Mouse (Mus musculus): ENCODE measurements around the gene H2-T22. TPM values are rescaled to one million over a fixed set of nuclear protein-coding genes. Genes with fewer than 3 reads are reported as not detected.
"Not testable (repeated sequence)": the region's sequence is repeated elsewhere in the genome, so short reads cannot be mapped to it uniquely, and the experiment has no call there.

H2-T22 gene
- 21.7 TPM for polyA plus RNA-seq (2012; fragmentation: generic; extraction: Trizol)
- long read RNA-seq, experiment 1, transcript H2-T22-203 (9 exons, 1,761 nt) = major isoform, 13 of 39 reads
- long read RNA-seq, experiment 1, transcript H2-T22-202 (10 exons, 1,694 nt) = minor isoform, 10 of 39 reads
- long read RNA-seq, experiment 1, partial matches to known transcripts = 6 of 39 reads
- long read RNA-seq, experiment 1, other reads (novel, unspliced or antisense) = 9 of 39 reads
- long read RNA-seq, experiment 2, transcript H2-T22-203 (9 exons, 1,761 nt) = major isoform, 37 of 82 reads
- long read RNA-seq, experiment 2, transcript H2-T22-202 (10 exons, 1,694 nt) = minor isoform, 28 of 82 reads
- long read RNA-seq, experiment 2, partial matches to known transcripts = 5 of 82 reads
- long read RNA-seq, experiment 2, other reads (novel, unspliced or antisense) = 7 of 82 reads

DNA sequence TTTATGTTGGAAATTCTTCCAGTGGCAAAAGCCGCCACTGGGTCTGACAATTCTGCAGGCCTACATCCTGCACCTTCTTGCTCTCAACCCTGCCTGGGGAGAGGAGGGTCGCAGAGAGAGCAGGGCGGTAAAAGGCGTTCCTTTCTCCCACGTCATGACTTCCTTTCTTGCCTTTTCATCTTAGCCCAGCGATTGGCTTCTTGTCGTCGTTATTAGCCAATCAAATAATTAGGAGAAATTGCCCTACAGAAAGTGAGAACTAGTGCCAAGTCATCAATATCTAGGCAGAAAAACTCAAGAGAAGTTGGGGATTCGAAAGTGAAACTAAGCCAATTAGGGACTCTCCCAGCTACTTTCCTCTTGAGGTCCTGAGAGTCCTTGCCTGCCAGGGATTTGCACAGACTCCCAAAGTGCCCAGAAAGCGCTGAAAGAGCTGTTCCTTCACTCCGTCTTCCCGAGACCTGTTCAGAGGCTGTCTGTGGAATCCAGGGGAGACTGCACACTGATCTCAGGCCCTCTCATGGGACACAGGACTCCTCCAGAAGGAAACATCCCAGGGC, at the start of gene H2-T22, which contains the start of gene Gm6034:
Gene H2-T22, minus strand, starts transcription at position 138 of the 560 bp plus-strand sequence.
Gene Gm6034, plus strand, starts transcription at position 352 of the 560 bp plus-strand sequence.
- not testable (repeated sequence) for H3K36me3 ChIP-seq (ENCODE audit: control insufficient read depth, insufficient read depth); H3K27me3 ChIP-seq (ENCODE audit: control insufficient read depth, insufficient read depth, insufficient read length); H3K79me2 ChIP-seq (ENCODE audit: control insufficient read depth, insufficient read depth); H3K79me3 ChIP-seq (ENCODE audit: low read depth)
- H3K4me3 ChIP-seq (ENCODE audit: insufficient read depth, poor library complexity, severe bottlenecking) = peak within 1 kb of the TSS; percentile 38
- peak within 1 kb of the TSS; percentile 40 for H3ac ChIP-seq (ENCODE audit: control insufficient read depth, insufficient read length, low read depth)

DNA sequence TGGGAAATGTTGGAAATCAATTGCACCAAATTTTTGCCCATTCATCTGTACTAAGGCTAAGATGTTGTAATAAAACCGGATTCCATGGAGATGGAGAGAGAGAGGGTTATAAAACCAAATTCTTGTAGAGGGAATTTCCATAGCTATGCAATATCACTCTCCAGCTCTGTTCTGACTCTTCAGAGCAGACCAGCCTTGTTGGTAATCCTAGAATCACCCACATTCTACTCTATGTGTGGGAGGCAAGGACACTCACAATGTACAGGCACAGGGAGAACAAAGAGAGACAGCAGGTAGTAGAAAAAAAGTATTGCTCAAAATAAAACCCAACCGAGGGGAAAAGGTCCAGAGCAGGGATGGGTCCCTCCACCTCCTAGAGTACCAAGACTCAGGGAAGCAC, 49.4 kb upstream of the H2-T22 start:
- not testable (repeated sequence) for H3K4me3 ChIP-seq (ENCODE audit: insufficient read depth, poor library complexity, severe bottlenecking); H3K79me2 ChIP-seq (ENCODE audit: control insufficient read depth, insufficient read depth); H3K36me3 ChIP-seq (ENCODE audit: control insufficient read depth, insufficient read depth); H3K79me3 ChIP-seq (ENCODE audit: low read depth); H3ac ChIP-seq (ENCODE audit: control insufficient read depth, insufficient read length, low read depth)
- H3K27me3 ChIP-seq (ENCODE audit: control insufficient read depth, insufficient read depth, insufficient read length) = peaks cover 12% of the 10 kb centered on the region

DNA sequence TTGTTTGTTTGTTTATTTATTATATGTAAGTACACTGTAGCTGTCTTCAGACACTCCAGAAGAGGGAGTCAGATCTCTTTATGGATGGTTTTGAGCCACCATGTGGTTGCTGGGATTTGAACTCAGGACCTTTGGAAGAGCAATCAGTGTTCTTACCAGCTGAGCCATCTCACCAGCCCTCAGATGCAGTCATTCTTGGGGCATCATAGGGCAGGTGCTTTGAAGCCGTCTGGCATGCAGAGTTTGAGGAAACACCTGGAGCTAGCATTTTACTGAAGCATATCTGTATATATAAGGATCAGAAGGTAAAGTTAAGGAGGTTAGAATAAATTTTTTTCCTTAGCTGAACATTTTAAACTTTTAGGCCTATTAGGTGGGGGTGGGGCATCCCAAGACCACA, 43.4 kb upstream of the H2-T22 start:
- not testable (repeated sequence) for H3ac ChIP-seq (ENCODE audit: control insufficient read depth, insufficient read length, low read depth); H3K36me3 ChIP-seq (ENCODE audit: control insufficient read depth, insufficient read depth); H3K4me3 ChIP-seq (ENCODE audit: insufficient read depth, poor library complexity, severe bottlenecking); H3K79me2 ChIP-seq (ENCODE audit: control insufficient read depth, insufficient read depth); H3K79me3 ChIP-seq (ENCODE audit: low read depth)
- H3K27me3 ChIP-seq (ENCODE audit: control insufficient read depth, insufficient read depth, insufficient read length) = peaks cover 18% of the 10 kb centered on the region

DNA sequence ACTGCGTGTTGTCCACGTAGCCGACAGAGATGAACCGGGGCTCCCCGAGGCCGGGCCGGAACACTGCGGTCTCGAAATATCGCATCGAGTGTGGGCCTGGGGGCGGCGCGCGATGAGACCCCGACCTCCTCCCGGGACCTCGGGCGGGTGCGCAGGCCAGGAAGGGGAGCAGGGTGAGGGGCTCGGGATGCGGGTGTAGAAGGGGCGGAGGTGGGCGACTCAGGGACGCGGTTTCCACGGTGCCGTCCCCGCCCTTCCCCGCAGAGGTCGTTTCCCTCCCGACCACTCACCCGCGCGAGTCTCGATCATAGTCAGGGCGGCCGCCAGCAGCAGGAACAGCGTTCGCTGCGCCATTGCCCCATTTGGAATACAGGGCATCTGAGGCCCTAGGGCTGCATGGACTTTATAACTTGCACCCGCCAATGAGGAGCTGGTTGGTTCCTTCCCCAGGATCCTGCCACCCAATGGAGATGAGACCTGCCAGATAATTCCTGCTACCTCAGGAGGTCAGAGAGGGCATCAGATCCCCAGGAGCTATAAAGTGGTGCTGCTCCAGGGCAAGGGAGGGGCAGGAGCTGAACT, 41.4 kb upstream of the H2-T22 start:
- Histone ChIP-seq H3K79me3 (ENCODE audit: low read depth) (no peaks in the 10 kb centered on the region), H3K36me3 (ENCODE audit: control insufficient read depth, insufficient read depth) (no peaks in the 10 kb centered on the region), H3K79me2 (ENCODE audit: control insufficient read depth, insufficient read depth) (no peaks in the 10 kb centered on the region), H3K4me3 (ENCODE audit: insufficient read depth, poor library complexity, severe bottlenecking) (no peak overlapping the region), H3K27me3 (ENCODE audit: control insufficient read depth, insufficient read depth, insufficient read length) (peaks cover 18% of the 10 kb centered on the region), H3ac (ENCODE audit: control insufficient read depth, insufficient read length, low read depth) (no peak overlapping the region)
- TF ChIP-seq CTCF (IDR thresholded peaks at IDR 0.05; ENCODE audit: control insufficient read depth, insufficient read depth, insufficient read length) = no peak

DNA sequence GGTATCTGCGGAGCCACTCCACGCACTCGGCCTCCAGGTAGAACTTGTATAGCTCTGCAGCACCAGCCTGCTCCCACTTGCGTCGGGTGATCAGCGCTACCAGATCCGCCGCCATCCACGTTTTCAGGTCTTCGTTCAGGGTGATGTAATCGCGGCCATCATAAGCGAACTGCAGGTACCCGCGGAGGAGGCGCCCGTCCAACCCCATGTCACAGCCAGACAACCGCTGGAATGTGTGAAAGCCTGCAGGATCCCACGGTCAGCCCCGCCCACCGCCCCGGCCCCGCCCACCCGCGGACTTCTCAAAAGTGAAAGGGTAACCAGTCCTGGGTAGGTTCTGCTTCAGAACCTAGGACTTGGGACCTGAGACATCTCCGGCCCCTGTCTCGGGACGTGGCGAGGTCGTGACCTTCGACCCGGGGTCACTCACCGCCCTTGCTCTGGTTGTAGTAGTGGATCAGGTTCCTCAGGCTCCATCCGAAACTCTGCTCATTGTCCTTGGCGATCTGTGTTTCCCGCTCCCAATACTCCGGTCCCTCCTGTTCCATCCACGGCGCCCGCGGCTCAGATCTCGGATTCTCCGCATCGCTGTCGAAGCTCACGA, 40.8 kb upstream of the H2-T22 start:
- TF ChIP-seq CTCF (IDR thresholded peaks at IDR 0.05; ENCODE audit: control insufficient read depth, insufficient read depth, insufficient read length) (no peak), CEBPB (IDR thresholded peaks at IDR 0.05; ENCODE audit: low read depth) (no peak), MYOD1 (IDR thresholded peaks at IDR 0.05; ENCODE audit: control insufficient read depth, insufficient read length, low read depth) (no peak), MYOG (IDR thresholded peaks at IDR 0.05; ENCODE audit: control insufficient read depth, extremely low read depth, insufficient read length) (no peak), FOSL1 (IDR thresholded peaks at IDR 0.05; ENCODE audit: insufficient read depth, low read length, poor library complexity, severe bottlenecking) (no peak), MAX (IDR thresholded peaks at IDR 0.05) (no peak), USF1 (IDR thresholded peaks at IDR 0.05; ENCODE audit: low read depth) (no peak)
- peaks cover 18% of the 10 kb centered on the region for H3K27me3 ChIP-seq (ENCODE audit: control insufficient read depth, insufficient read depth, insufficient read length)
- H3K79me3 ChIP-seq (ENCODE audit: low read depth) = no peaks in the 10 kb centered on the region
- no peak overlapping the region for H3ac ChIP-seq (ENCODE audit: control insufficient read depth, insufficient read length, low read depth)
- no peak overlapping the region for H3K4me3 ChIP-seq (ENCODE audit: insufficient read depth, poor library complexity, severe bottlenecking)
- H3K36me3 ChIP-seq (ENCODE audit: control insufficient read depth, insufficient read depth) = no peaks in the 10 kb centered on the region
- H3K79me2 ChIP-seq (ENCODE audit: control insufficient read depth, insufficient read depth) = no peaks in the 10 kb centered on the region

DNA sequence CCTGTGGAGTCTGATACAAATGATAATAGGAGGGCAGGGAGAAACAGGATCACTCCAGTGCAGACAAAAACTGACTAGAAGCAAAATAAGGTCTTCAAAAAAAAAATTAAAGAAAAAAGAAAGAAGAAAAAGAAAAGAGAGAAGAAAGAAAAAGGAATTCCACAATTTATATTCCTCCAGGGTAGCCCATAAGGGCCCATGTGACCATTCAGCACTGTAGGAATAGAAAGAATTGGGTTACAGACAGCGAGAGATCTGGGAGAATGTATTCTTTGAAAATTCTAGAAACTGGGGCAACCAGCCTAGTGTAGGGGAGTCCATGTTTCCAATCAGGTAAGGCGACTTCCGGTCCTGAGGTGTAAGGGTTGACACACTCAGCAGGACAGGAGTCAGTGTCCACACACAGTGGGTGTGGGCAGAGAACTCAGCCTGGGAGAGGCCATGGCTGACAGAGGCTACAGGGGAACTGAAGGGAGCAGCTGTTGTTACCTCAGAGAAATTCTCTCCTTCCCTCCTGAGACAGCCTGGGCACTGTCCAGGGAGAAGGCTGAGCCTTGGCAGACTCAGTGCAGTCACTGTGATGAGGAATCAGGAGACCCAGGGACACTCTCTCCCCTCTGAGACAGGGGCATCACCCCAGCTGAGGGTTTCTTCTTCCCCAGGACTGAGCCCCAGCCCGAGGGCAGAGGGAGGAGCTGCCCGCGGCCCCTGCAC, 40.1 kb upstream of the H2-T22 start:
- not testable (repeated sequence) for H3ac ChIP-seq (ENCODE audit: control insufficient read depth, insufficient read length, low read depth); H3K36me3 ChIP-seq (ENCODE audit: control insufficient read depth, insufficient read depth); H3K79me3 ChIP-seq (ENCODE audit: low read depth); H3K79me2 ChIP-seq (ENCODE audit: control insufficient read depth, insufficient read depth); H3K4me3 ChIP-seq (ENCODE audit: insufficient read depth, poor library complexity, severe bottlenecking)
- H3K27me3 ChIP-seq (ENCODE audit: control insufficient read depth, insufficient read depth, insufficient read length) = peaks cover 18% of the 10 kb centered on the region

DNA sequence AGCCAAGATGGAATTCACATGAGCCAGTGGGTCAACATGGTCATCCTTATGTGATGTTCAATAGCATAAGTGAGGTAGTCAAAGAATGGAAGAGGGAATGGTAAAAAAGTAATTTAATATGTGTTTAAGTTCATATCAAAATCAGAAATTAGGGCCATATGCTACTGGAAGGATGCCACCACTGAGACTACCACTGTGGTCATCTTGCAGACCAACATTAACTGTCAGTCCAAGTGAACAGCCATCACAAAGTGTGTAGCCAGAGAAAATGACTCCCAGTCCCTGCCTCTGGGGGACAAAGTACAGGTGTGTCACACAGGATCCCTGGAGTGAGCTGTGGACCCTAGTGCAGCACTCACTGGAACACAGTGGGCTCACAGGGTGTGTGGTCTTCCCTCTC, 39.4 kb upstream of the H2-T22 start:
- not testable (repeated sequence) for H3ac ChIP-seq (ENCODE audit: control insufficient read depth, insufficient read length, low read depth); H3K36me3 ChIP-seq (ENCODE audit: control insufficient read depth, insufficient read depth); H3K4me3 ChIP-seq (ENCODE audit: insufficient read depth, poor library complexity, severe bottlenecking); H3K79me2 ChIP-seq (ENCODE audit: control insufficient read depth, insufficient read depth); H3K79me3 ChIP-seq (ENCODE audit: low read depth)
- peaks cover 18% of the 10 kb centered on the region for H3K27me3 ChIP-seq (ENCODE audit: control insufficient read depth, insufficient read depth, insufficient read length)

Measured in C2C12 (cell line).